Mouse (Mus musculus) lung, postnatal 0 days (tissue): ENCODE measurements around the gene Gm17783. TPM values are rescaled to one million over a fixed set of nuclear protein-coding genes. Genes with fewer than 3 reads are reported as not detected.

Experiments used
- polyA plus RNA-seq: library from polyadenylated mRNA; unstranded; fragments of >200 nt; fragmentation: Nextera tagmentation; extraction: Ambion mirVana; gene quantifications from 2 replicates; pipeline ENCODE4 v1.2.1, GENCODE M21; 2015

Gene Gm17783
- polyA plus RNA-seq, 1 experiment from 2014 or later: not detected

Other genes starting within 250 kb of the Gm17783 start
- 338 and 424 TPM in 2 replicates for gene Cd200, start 123.0 kb downstream of the Gm17783 start, polyA plus RNA-seq
- 0.07 TPM in 1 of 2 replicates, not detected in the other for gene Gm609, start 39.1 kb downstream of the Gm17783 start, polyA plus RNA-seq
- gene Slc9c1, start 3.3 kb upstream of the Gm17783 start, polyA plus RNA-seq: not detected in 2 replicates
- 0.10 and 0.26 TPM in 2 replicates for gene Gcsam, start 78.3 kb upstream of the Gm17783 start, polyA plus RNA-seq
- 0.30 and 0.31 TPM in 2 replicates for gene BC016579, start 122.0 kb upstream of the Gm17783 start, polyA plus RNA-seq
- gene Tmprss7, start 161.6 kb upstream of the Gm17783 start, polyA plus RNA-seq: 0.10 and 0.13 TPM in 2 replicates
- gene Tagln3, start 192.6 kb upstream of the Gm17783 start, polyA plus RNA-seq: 0.53 and 0.76 TPM in 2 replicates
- 21.3 and 21.7 TPM in 2 replicates for gene Abhd10, start 210.9 kb upstream of the Gm17783 start, polyA plus RNA-seq